Mouse (Mus musculus) layer of hippocampus, postnatal 14 days (tissue): ENCODE data around the gene Rbl2. TPM values are rescaled to one million over a fixed set of nuclear protein-coding genes. Genes with fewer than 3 reads are reported as not detected.

Source experiments
- DNase-seq, 2 experiments: peaks; one replicate each; pipeline ENCODE4 v3.0.0; 2021 to 2022; ENCODE audit warnings: low spot score in 2 of 2, mixed read lengths in 1 of 2
- long read RNA-seq, 2 experiments: library from polyadenylated mRNA; stranded (forward); transcript quantifications; one replicate each; pipeline ENCODE4 v2.0.0; 2021
- total RNA-seq, 2 experiments: library from RNA; stranded (reverse); gene quantifications; 2 replicates each; pipeline ENCODE4 v1.2.3; 2021

Gene Rbl2
- total RNA-seq: 10 to 100 TPM; 32.1 to 34.6 TPM
- long read RNA-seq, experiment 1, full-length matches to known transcripts: 16 of 28 reads
- long read RNA-seq, experiment 1, partial matches to known transcripts: 3 of 28 reads
- long read RNA-seq, experiment 1, other reads (novel, unspliced or antisense): 9 of 28 reads
- long read RNA-seq, experiment 2, full-length matches to known transcripts: 17 of 26 reads
- long read RNA-seq, experiment 2, partial matches to known transcripts: 6 of 26 reads
- long read RNA-seq, experiment 2, other reads (novel, unspliced or antisense): 3 of 26 reads

DNA sequence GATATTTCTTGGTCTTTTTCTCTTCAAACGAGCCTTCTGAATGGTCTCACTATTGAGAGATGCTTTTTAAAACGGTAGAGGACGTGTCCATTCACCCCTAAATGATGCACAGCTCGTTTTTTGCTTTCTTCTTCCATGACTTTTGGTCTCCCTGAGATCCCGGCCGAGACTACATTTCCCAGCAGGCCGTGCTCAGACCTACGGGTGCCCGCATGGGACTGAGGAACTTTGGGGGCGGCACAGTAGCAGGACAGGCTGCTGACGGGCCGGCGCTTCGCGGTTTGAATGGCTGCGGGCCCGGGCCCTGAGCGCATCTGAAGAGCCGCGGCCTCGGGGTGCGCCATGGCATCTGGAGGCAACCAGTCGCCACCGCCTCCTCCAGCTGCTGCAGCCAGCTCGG is at the start of gene Rbl2:
Rbl2 (plus strand) TSS at position 224 of the 400 bp plus-strand sequence.
- DNase-seq: peak; percentile 93 to 97

DNA sequence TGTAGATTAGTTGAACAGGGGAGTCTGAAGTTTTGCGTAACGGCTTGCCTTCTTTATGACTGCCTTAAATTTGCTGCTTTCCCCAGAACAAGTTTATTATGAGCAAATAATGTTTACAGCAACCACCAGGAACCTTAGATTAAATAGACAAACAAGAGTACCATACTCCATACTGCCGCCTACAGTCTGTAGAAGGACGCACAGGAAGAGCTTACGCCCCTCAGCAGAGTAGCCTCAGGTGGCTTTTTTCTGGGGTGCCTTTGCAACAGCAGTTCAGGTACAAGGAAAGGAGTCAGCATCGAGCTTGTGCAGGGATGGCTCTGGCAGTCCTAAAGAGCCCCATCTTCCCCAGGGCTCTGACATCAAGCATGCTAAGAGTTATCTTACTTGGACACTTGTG is 35.4 kb upstream of the Rbl2 start:
- no peak for DNase-seq

DNA sequence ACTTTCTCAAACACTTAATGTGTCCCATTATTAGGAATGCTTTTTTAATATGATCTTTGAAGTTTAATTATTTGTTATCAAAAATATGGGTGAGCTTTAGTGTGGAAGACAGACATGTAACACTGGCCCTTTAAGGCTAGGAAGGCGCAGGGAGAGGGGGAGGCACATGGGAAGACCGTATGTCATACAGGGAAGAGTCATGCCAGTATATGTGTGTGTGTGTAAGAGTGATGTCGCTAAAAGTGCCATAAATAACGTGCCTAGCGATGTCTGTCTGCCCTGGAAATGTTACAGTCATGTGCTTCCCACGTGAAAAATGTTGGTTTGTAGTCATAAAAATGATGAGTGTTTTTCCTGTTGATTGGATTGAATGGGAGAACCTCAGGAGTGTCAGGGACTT is 33.0 kb upstream of the Rbl2 start:
- DNase-seq: no peak

DNA sequence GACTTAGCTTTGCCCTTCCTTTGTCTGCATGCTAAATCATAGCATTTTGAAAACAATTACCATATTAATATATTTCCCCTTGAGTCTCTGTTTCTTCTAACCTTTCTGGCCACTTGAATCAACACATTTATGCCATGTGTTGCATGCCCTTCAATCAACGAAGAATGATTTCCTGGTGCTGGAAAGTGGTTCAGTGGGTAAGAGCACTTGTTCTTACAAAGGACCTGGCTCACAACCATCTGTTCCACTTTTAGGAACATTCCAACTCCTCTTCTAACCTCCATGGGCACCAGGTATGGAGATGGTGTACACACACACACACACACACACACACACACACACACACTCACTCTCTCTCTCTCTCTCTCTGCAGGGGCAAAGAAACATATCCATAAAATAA is 31.2 kb upstream of the Rbl2 start:
- DNase-seq: no peak

DNA sequence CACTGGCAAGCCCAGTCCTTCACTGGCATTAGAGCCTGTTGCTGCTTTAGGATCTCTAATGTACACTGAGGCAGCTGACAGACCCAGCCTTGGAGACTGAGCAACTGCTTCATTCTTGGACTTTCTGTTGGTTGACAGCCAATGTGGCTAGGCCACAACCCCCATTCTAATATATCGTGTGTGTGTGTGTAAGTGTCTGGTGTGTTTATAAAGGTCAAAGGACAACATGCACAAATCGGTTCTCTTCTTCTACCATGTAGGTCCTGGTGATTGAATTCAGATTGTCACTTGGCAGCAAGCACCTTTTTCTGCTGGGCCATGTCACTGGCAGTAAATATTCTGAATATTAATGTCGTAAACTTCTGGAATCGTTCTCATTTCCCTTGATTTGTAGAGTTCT is 23.5 kb upstream of the Rbl2 start:
- DNase-seq: no peak

DNA sequence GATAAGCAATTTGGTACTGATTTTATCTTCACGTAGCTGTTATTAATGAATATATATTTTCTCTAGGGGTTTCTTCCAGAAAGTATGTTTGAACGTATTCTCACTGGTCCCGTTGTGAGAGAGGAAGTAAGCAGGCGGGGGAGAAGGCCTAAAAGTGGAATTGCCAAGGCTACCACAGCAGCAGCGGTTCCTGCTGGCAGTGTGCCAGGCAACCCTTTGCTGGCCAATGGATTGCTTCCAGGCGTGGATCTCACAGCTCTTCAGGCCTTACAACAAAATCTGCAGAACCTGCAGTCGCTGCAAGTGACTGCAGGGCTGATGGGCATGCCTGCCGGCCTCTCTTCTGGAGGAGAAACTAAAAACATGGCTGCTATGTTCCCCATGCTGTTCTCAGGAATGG is 18.8 kb upstream of the Rbl2 start:
- peak; percentile 63 to 73 for DNase-seq

DNA sequence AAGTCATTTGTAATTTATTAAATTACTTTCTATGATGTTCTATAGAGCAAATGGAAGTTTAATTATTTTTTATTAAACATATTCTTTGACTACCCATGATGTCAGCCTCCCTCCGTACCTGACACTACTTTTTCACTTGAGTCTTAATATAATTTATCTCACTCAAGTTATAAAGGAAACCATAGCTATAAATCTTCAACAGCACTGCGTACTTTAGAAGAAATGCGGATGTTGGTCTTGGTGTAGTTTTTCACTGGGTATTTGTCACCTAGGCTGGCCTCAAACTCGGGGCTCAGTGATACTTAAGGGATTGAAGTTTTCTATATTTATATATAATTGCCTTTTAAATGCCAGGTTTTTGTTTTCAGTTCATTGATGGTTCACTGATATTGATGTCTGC is 15.4 kb upstream of the Rbl2 start:
- no peak for DNase-seq

DNA sequence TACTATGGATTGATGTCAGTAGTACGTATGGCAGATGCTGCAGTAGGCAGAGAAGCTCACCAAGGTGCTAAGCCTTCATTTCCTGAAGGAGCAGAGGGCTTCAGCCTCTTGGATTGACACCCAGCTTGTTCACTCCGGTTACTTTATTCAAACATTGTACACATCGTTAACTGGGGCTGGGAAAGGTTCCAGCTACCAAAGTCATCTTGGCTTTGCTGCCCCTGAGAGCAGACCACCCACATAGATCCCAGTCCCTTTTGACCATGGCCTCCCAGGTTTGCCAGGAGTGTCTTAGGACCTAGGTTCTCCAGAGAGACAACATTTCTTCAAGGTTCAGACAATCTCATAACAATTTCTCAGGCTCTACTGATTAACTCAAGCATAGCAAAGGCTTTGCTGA is 13.0 kb upstream of the Rbl2 start:
- DNase-seq: no peak

DNA sequence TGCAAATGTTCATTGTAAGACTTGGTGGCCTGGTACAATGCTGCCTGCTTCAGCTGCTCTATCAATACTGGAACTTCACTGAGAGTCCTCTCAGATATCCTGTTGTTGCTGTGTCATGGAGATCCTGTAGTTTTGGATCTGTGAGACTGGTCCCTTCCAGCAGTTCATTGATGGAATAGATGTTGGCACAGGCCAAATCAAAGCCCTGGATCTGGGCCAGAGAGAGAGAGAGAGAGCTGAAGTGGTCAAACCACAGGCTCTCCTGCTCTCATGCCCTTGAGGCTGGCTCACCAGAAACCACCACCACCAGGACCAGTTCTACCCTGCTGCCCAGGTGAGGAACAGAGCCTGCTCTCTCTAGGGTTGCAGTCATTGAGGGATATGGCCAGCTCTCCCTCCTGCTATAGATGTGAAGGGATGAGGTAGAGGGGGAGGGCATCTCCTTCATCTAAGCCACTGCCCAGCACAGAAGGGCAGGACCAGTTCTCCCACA is 10.7 kb upstream of the Rbl2 start:
- DNase-seq: no peak

DNA sequence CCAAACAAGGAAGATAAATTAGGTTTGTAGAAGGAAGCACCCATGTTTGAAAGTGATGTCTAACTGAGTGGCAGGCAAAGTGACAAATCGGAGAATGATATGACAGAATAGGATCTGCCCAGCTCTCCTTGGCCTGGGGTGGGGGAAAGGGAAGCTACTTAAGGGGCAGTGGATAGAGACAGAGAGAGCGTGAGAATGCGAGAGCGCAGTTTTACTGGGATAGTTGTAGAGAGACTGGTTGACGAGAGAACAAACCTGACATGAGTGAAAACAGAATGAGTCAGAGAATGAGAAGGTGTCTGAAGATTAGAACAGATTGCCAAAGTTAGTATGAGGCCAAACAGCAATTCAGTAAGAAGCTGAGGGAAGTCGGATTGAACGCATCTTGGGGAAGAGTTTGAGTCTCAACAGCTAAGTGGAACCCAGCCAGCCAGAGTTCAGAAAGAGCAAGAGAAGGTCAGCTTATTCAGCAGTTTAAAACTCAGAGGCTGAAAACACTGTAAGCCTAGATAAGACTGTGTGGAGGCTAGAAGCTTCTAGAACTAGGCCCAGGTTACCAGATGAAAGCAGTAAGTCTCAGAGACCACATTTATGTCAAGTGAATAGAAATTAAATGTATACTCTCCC is 9.9 kb upstream of the Rbl2 start:
- DNase-seq: no peak

DNA sequence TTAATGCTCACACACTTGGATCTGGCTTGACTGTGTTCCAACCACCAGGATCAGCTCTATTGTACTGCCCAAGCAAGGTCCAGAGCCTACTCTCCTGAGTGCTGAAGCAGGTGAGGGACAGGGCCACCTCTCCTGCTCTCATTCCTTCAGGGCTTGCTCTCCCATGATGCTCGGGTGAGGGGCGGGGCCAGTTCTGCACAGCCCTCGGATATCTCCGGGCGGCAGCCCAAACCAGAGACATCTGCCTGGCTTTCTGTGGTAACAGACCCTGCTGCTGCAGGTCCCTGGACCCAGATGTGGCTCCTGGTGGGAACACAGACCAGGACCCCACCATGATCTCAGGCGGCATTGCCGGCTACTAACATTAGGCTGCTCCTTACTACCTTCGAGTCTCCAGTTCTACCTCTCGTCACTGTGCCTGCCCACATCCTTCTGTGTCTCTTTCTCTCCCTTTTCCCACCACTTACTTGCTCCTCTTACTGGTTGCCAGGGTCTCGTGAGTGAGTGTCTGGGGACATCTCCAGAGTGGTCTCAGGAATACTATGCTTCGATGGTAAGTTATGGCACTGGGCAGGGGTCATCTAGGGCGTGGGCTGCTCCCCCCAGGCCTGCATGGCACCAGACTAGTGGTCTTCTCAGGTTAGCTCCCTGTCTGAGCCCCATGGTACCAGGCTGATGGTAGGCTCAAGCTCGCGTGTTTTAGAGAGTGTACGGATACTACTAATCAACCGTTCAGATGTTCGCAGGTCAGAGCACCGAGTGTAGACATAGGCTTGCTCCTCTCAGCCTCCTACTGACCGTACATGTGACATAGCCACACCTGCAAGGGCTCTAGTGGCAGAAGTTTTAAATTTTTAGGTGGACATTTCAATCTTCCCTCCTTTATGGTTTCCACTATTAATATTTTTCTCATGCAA is 9.0 kb upstream of the Rbl2 start:
- no peak for DNase-seq

DNA sequence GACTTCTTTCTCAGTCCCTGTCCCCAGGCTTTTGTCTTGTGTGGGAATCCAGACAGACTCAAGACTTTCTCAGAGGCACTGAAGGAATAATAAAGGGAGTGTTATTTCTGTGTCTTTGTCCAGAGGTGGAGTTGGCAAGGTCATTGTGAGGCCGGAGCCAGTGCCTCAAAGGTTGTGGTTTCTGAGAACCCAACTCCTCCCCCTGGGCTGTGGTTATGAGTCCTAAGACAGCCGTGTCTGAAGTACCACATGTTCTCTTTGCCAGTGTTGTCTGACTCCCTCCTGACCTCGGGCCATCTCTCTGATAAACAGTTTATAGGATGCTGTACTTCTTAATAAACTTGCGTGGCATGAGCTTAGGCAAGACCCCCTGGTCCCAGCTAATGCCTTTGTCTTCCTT is 4.7 kb upstream of the Rbl2 start:
- DNase-seq: no peak

DNA sequence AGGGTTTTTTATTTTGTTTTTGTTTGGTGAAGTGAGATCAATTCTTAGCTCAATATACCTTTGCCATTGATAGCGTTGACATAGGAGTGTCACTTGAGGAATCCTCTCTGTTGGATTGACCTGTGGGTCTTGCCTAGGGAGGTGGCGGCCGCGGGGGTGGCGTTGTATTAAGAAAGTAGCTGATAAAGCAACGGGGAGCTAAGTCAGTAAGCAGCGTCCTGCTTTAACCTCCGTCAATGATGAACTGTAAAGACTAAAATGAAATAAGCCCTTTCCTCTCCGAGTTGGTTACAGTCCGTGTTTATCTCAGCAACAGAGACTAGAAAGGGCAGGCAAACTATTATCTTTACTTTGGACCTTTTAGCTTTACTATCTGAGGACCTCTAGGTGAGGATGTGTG is 450 bp upstream of the Rbl2 start:
- no peak for DNase-seq

DNA sequence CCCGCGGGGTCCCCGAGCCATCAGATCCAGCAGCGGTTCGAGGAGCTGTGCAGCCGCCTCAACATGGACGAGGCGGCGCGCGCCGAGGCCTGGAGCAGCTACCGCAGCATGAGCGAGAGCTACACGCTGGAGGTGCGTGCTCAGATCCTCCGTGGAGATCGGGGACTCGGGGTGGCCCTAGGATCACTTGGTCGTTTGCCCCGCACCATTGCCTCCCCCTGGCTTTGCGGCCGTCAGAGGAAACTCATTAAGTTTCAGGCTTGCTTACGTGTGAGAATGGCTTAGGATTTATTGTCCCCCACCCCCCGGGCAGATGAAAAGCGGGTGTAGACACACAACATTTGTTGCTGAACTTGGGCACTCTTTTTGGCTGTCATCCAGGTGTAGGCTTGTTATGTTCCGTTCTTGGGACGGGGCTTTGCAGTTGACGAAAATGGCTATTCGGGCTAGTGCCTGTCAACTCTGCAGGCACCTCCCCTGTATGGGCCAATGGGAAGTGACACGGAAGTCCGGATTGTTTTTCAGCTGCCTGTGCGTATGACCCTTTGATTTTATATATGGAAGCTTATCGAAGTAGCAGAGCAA is 510 bp downstream of the Rbl2 start:
- DNase-seq: peak; percentile 56 to 82

DNA sequence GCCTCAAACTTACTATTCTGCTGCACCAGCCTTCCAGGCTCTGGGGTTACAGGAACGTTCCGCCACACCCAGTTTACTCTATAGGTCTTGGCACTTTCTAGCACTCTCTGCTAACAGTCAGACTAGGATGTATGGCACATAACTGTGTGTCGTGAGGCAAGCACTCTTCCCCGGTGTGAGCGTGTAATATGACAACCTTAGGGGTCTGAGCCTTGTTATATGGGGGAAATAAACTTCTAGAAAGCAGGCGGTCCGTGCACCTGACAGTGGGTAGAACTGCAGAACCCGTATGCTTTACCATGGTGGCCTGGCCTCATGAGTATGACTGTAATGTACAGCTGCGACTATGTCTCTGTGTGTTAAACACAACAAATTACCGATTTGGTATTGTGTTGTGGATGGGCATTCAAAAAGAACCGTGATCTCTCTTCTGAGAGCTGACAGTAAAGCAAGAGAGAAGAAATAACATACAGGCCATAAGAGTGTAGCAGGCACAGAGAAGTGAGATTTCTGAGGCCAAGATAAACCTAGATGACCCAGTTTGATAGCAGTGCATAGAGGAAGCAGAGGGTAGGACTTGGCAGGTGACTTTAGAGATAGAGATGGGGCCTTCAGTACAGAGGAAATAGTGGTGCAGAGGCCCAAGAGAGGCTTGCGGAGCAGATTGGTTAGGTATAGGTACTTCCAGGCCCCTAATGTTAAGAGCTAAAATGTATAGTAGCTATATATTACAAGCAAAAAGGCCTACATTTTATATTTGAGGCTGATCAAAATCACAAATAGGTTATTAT is 7.4 kb downstream of the Rbl2 start:
- DNase-seq: no peak

DNA sequence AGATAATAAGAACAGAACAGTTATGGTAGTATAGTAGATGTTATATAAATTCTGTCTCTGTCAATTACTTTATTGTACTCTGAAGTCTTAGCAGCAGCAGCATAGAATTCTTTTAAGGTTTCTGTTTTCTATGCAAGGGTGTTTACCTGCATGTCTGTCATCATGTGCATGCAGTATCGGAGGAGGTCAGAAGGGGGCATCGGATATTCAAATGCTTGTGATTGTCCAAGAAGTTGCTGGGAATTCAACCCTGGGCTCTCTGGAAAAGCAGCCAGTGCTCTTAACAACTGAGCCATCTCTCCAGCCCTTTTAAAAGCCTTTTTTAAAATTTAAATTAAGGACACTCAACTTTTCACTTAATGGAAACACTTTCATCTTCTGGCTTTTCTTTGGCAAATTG is 9.8 kb downstream of the Rbl2 start:
- DNase-seq: no peak

DNA sequence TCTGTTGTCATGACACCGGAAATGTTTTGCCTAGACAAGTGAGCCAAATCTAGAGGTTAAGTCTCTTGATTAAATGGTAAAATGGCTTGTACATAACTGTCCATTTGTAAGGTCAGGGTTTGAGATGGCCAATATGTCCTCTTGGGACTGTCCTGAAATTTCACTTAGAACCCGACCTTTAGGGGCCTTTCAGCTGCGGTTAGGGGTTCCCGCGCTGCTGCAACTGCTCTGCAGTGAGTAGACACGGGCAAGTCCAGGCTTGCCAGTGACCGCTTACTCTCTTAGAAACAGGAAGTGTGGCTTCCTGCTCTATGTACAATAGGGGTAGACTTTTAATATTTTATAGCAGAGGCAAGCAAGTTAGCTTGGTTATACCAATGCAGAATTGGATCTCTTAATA is 12.1 kb downstream of the Rbl2 start:
- DNase-seq: no peak

DNA sequence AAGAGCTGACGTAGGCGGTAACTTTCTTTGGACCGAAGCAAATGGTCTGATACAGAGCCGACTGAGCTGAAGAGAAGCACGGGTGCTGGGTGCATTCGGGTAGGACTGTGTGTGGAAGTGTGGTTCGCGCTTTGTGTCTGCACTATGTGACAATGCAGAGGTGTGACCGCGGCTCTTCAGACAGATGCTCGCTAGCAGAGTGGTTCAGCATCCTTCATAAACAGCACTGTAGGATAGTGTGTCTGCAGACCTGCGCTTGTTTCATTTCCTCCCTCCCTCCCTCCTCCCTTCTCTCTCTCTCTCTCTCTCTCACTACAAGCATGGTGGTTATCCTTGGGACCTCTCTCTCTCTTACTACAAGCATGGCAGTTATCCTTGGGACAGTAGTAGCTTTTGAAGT is 12.6 kb downstream of the Rbl2 start:
- no peak for DNase-seq

DNA sequence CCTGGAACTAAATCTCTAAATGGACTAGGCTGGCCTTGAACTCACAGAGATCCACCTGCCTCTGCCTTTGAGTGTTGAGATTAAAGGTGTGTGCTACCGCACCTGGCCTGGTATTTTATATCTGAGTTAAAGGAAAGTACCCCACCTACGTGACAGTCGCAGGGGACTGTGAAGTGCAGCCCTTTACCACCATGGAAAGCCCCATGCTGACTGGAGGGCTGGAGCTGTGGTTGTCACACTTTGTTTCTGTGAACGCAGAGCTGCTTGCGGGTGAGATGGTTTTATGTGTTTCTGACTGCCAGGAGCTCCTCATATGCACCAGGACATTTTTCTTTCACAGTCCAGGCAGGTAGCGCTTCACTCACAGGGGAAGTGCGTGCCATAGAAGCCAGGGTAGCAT is 18.6 kb downstream of the Rbl2 start:
- DNase-seq: no peak

DNA sequence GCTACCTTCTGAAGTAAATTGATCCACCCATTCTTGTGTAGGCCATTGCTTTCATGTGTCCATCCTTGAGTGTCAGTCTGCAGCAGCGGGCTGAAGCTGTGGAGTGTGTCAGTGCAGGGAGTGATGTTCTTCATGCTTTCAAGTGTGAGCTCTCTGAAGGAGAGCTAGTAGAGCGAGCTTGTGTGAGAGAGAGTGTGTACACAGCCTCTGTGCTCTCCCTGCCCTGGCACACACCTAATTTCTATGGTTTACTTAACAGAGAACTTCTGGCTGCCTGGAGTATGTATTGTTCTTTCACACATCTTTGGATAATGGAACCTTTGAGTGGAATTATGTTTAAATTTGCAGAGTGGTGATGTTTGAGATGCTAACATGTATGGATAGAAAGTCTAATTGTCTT is 19.7 kb downstream of the Rbl2 start:
- DNase-seq: no peak

DNA sequence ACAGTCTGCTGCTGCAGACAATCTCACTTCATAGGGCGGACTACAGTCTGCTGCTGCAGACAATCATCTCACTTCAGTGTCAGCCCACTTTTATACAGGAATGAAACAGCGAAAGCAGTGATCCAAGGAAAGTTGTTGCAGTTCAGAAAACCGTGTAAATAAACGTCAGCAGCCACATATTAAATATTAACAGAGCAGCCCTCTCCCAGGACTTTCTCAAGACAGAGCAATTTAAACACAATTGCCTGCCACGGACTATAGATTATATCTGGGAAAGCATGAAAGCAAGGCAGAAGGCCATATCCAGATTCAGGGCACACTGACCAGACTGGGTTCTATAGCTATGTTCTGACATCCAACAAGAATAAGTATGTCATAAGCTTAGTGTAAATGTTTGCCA is 24.3 kb downstream of the Rbl2 start:
- no peak for DNase-seq
